Mouse (Mus musculus): ENCODE results near the gene Phf1. TPM values are rescaled to one million over a fixed set of nuclear protein-coding genes. Genes with fewer than 3 reads are reported as not detected.

Phf1 gene
- polyA plus RNA-seq, 1 experiment: 9.6 TPM

- H3K4me3 ChIP-seq: no peak overlapping the region
- H3K79me2 ChIP-seq (ENCODE audit: control insufficient read depth, insufficient read depth): no peaks in the 10 kb centered on the region
- no peak overlapping the region for H3ac ChIP-seq (ENCODE audit: control insufficient read depth, insufficient read length)
- peaks cover 14% of the 10 kb centered on the region for H3K36me3 ChIP-seq (ENCODE audit: control insufficient read depth, insufficient read depth)
- no peaks in the 10 kb centered on the region for H3K27me3 ChIP-seq (ENCODE audit: control insufficient read depth, insufficient read depth, insufficient read length)
- TF ChIP-seq TCF3 (IDR thresholded peaks at IDR 0.05; ENCODE audit: insufficient read length, low read depth): no peak
- no peak for TF ChIP-seq TCF12 (IDR thresholded peaks at IDR 0.05; ENCODE audit: insufficient read depth, poor library complexity, severe bottlenecking)
- no peak for TF ChIP-seq SRF (IDR thresholded peaks at IDR 0.05; ENCODE audit: control insufficient read depth, insufficient read length, low read depth)
- no peak for TF ChIP-seq REST (IDR thresholded peaks at IDR 0.05; ENCODE audit: insufficient read depth, insufficient read length)
- no peak for TF ChIP-seq CEBPB (IDR thresholded peaks at IDR 0.05; ENCODE audit: insufficient read depth, poor library complexity, severe bottlenecking)
- TF ChIP-seq E2F4 (IDR thresholded peaks at IDR 0.05; ENCODE audit: insufficient read depth): no peak
- no peak for TF ChIP-seq POLR2AphosphoS2 (IDR thresholded peaks at IDR 0.05; ENCODE audit: insufficient read length, low read depth)
- no peak for TF ChIP-seq MAX (IDR thresholded peaks at IDR 0.05; ENCODE audit: low read depth)
- TF ChIP-seq POLR2A (IDR thresholded peaks at IDR 0.05; ENCODE audit: insufficient read length, low read depth): no peak
- no peak for TF ChIP-seq MYOD1 (IDR thresholded peaks at IDR 0.05; ENCODE audit: control insufficient read depth in 1 of 3, insufficient read length in 2 of 3, low read depth in 2 of 3)
- no peak for TF ChIP-seq USF1 (IDR thresholded peaks at IDR 0.05; ENCODE audit: low read depth)
- TF ChIP-seq MYOG (IDR thresholded peaks at IDR 0.05; ENCODE audit: control insufficient read depth in 1 of 3, insufficient read depth in 1 of 3, insufficient read length in 2 of 3, low read depth in 2 of 3): no peak
- no peak overlapping the region for H3K4me2 ChIP-seq (ENCODE audit: low read depth)
Measured at GRCm38 (mm10) chr17:26981050-26981449, 48.2 kb downstream of the Phf1 start.

GRCm38 (mm10) chr17:26983382-26983781 is 50.5 kb downstream of the Phf1 start:
- Histone ChIP-seq H3K79me2 (ENCODE audit: control insufficient read depth, insufficient read depth) (no peaks in the 10 kb centered on the region), H3K36me3 (ENCODE audit: control insufficient read depth, insufficient read depth) (peaks cover 8% of the 10 kb centered on the region), H3K4me3 (no peak overlapping the region), H3K4me2 (ENCODE audit: low read depth) (no peak overlapping the region), H3K27me3 (ENCODE audit: control insufficient read depth, insufficient read depth, insufficient read length) (no peaks in the 10 kb centered on the region), H3ac (ENCODE audit: control insufficient read depth, insufficient read length) (no peak overlapping the region)
- no peak for TF ChIP-seq POLR2AphosphoS2 (IDR thresholded peaks at IDR 0.05; ENCODE audit: insufficient read length, low read depth)
- TF ChIP-seq REST (IDR thresholded peaks at IDR 0.05; ENCODE audit: insufficient read depth, insufficient read length): no peak
- TF ChIP-seq TCF3 (IDR thresholded peaks at IDR 0.05; ENCODE audit: insufficient read length, low read depth): no peak
- no peak for TF ChIP-seq E2F4 (IDR thresholded peaks at IDR 0.05; ENCODE audit: insufficient read depth)
- TF ChIP-seq MAX (IDR thresholded peaks at IDR 0.05; ENCODE audit: low read depth): no peak
- no peak for TF ChIP-seq CEBPB (IDR thresholded peaks at IDR 0.05; ENCODE audit: insufficient read depth, poor library complexity, severe bottlenecking)
- no peak for TF ChIP-seq MYOD1 (IDR thresholded peaks at IDR 0.05; ENCODE audit: control insufficient read depth in 1 of 3, insufficient read length in 2 of 3, low read depth in 2 of 3)
- TF ChIP-seq SRF (IDR thresholded peaks at IDR 0.05; ENCODE audit: control insufficient read depth, insufficient read length, low read depth): no peak
- TF ChIP-seq POLR2A (IDR thresholded peaks at IDR 0.05; ENCODE audit: insufficient read length, low read depth): no peak
- no peak for TF ChIP-seq MYOG (IDR thresholded peaks at IDR 0.05; ENCODE audit: control insufficient read depth in 1 of 3, insufficient read depth in 1 of 3, insufficient read length in 2 of 3, low read depth in 2 of 3)
- TF ChIP-seq TCF12 (IDR thresholded peaks at IDR 0.05; ENCODE audit: insufficient read depth, poor library complexity, severe bottlenecking): no peak
- TF ChIP-seq USF1 (IDR thresholded peaks at IDR 0.05; ENCODE audit: low read depth): no peak

GRCm38 (mm10) chr17:26985503-26986179 is 52.8 kb downstream of the Phf1 start:
- no peaks in the 10 kb centered on the region for H3K79me2 ChIP-seq (ENCODE audit: control insufficient read depth, insufficient read depth)
- no peak overlapping the region for H3ac ChIP-seq (ENCODE audit: control insufficient read depth, insufficient read length)
- H3K4me2 ChIP-seq (ENCODE audit: low read depth): no peak overlapping the region
- TF ChIP-seq USF1 (IDR thresholded peaks at IDR 0.05; ENCODE audit: low read depth) (no peak), MYOD1 (IDR thresholded peaks at IDR 0.05; ENCODE audit: control insufficient read depth in 1 of 3, insufficient read length in 2 of 3, low read depth in 2 of 3) (no peak), MYOG (IDR thresholded peaks at IDR 0.05; ENCODE audit: control insufficient read depth in 1 of 3, insufficient read depth in 1 of 3, insufficient read length in 2 of 3, low read depth in 2 of 3) (no peak), REST (IDR thresholded peaks at IDR 0.05; ENCODE audit: insufficient read depth, insufficient read length) (no peak), MAX (IDR thresholded peaks at IDR 0.05; ENCODE audit: low read depth) (no peak), POLR2A (IDR thresholded peaks at IDR 0.05; ENCODE audit: insufficient read length, low read depth) (no peak), TCF3 (IDR thresholded peaks at IDR 0.05; ENCODE audit: insufficient read length, low read depth) (no peak), POLR2AphosphoS2 (IDR thresholded peaks at IDR 0.05; ENCODE audit: insufficient read length, low read depth) (no peak), SRF (IDR thresholded peaks at IDR 0.05; ENCODE audit: control insufficient read depth, insufficient read length, low read depth) (no peak), CEBPB (IDR thresholded peaks at IDR 0.05; ENCODE audit: insufficient read depth, poor library complexity, severe bottlenecking) (no peak), TCF12 (IDR thresholded peaks at IDR 0.05; ENCODE audit: insufficient read depth, poor library complexity, severe bottlenecking) (no peak), E2F4 (IDR thresholded peaks at IDR 0.05; ENCODE audit: insufficient read depth) (no peak)
- no peaks in the 10 kb centered on the region for H3K36me3 ChIP-seq (ENCODE audit: control insufficient read depth, insufficient read depth)
- H3K4me3 ChIP-seq: no peak overlapping the region
- no peaks in the 10 kb centered on the region for H3K27me3 ChIP-seq (ENCODE audit: control insufficient read depth, insufficient read depth, insufficient read length)

Other genes starting within 250 kb of the Phf1 start
- gene Crebrf, start 217.4 kb upstream of the Phf1 start, polyA plus RNA-seq (2012; fragmentation: generic; extraction: Trizol): 2.2 TPM
- gene Bnip1, start 152.0 kb upstream of the Phf1 start, polyA plus RNA-seq (2012; fragmentation: generic; extraction: Trizol): 31.8 TPM
- gene Nkx2-5, start 88.0 kb upstream of the Phf1 start, polyA plus RNA-seq (2012; fragmentation: generic; extraction: Trizol): 1.4 TPM
- 15.4 TPM for gene Kifc5b, start 16.0 kb upstream of the Phf1 start, polyA plus RNA-seq (2012; fragmentation: generic; extraction: Trizol)
- 169 TPM for gene Cuta, start 6.5 kb downstream of the Phf1 start, polyA plus RNA-seq (2012; fragmentation: generic; extraction: Trizol)
- 5.2 TPM for gene Syngap1, start 8.2 kb downstream of the Phf1 start, polyA plus RNA-seq (2012; fragmentation: generic; extraction: Trizol)
- gene Zbtb9, start 40.1 kb downstream of the Phf1 start, polyA plus RNA-seq (2012; fragmentation: generic; extraction: Trizol): 8.8 TPM
- gene Bak1, start 96.0 kb downstream of the Phf1 start, polyA plus RNA-seq (2012; fragmentation: generic; extraction: Trizol): 113 TPM
- gene Itpr3, start 124.3 kb downstream of the Phf1 start, polyA plus RNA-seq (2012; fragmentation: generic; extraction: Trizol): 22.2 TPM
- gene Uqcc2, start 200.9 kb downstream of the Phf1 start, polyA plus RNA-seq (2012; fragmentation: generic; extraction: Trizol): 740 TPM
- 29.7 TPM for gene Ip6k3, start 234.7 kb downstream of the Phf1 start, polyA plus RNA-seq (2012; fragmentation: generic; extraction: Trizol)

Measured in myocyte (in vitro differentiated cells).